Mouse (Mus musculus) liver, postnatal 0 days (tissue): ENCODE measurements around the gene Trpm3.

Experiments
- CTCF ChIP-seq: sonication (generic); IDR thresholded peaks from 2 replicates; pipeline ENCODE4 v1.5.1; 2016; ENCODE audit warnings: antibody characterized with exemption, low read depth
- EP300 ChIP-seq: IDR thresholded peaks from 2 replicates; pipeline ENCODE4 v1.6.1; 2016; ENCODE audit warnings: antibody characterized with exemption, low read depth, mild to moderate bottlenecking

DNA sequence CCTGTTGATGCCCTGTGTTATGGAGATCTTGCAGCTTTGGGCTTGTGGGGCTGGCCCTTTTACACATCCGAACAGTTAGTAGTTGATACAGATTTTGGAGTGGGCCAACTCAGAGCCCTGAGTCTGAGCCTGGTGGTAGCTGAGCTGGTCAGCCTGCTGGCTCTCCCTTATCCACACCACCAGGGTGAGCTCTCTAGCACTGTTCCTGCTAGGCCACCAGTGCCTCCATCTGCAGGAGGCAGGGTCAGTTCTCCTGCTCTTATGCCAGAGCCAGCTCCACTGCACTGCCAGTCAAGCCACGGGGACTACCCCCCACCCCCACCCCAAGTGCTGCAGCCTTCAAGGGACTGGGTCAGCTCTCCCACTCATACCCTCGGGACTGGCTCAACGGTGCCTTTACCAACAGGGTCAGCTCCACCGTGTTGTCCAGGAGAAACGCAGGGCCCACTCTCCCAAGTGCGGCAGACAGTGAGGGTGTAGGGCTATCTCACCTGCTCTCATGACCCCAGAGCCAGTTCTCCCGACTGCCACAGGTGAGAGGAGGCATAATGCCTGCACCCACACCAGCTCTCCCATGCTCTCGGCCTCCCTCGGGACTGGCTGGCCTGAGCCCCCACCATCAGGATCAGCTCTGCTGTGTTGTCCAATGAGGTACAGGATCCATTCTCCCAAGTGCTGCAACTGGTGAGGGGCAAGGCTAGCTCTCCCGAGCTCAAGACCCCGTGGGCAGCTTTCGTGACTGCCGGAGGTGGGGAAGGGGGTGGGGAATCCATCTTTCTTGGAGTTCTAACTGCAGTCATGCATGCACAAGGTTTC is 821.8 kb downstream of the Trpm3 start:
- no peak for TF ChIP-seq CTCF
- TF ChIP-seq EP300, result no peak
